Mouse (Mus musculus) lung, embryonic 14.5 days (tissue): Measurements from ENCODE around the gene Sh3pxd2a. TPM values are rescaled to one million over a fixed set of nuclear protein-coding genes. Genes with fewer than 3 reads are reported as not detected.

Experiments
- ATAC-seq: fragments of 200-750 bp; cut with Nextera tagmentation; 2 replicates; pipeline ENCODE4 v1.8.0; 2017; ENCODE audit warnings: mild to moderate bottlenecking, moderate TSS enrichment, moderate library complexity; ENCODE audit not compliant: insufficient read depth
- DNase-seq: peaks from one replicate; pipeline ENCODE4 v3.0.0-alpha.2; 2015
- H3K27ac ChIP-seq: fragments of 300-500 bp; sonication (generic); 2 replicates; pipeline ENCODE4 v1.5.1; 2014; ENCODE audit warnings: low read depth, mild to moderate bottlenecking, moderate library complexity
- H3K27me3 ChIP-seq: fragments of 300-500 bp; sonication (generic); 2 replicates; pipeline ENCODE4 v1.6.1; 2014; ENCODE audit warnings: low read length, control low read depth; ENCODE audit not compliant: insufficient read depth
- H3K36me3 ChIP-seq: fragments of 300-500 bp; sonication (generic); 2 replicates; pipeline ENCODE4 v1.6.1; 2014; ENCODE audit warnings: control low read depth; ENCODE audit not compliant: insufficient read depth
- H3K4me1 ChIP-seq: fragments of 300-500 bp; sonication (generic); 2 replicates; pipeline ENCODE4 v1.6.1; 2014; ENCODE audit warnings: antibody characterized with exemption, control low read depth; ENCODE audit not compliant: insufficient read depth
- H3K4me2 ChIP-seq: fragments of 300-500 bp; sonication (generic); 2 replicates; pipeline ENCODE4 v1.6.1; 2014; ENCODE audit warnings: mild to moderate bottlenecking
- H3K4me3 ChIP-seq: fragments of 300-500 bp; sonication (generic); 2 replicates; pipeline ENCODE4 v1.5.1; 2014; ENCODE audit warnings: low read depth, low read length
- H3K9ac ChIP-seq: fragments of 300-500 bp; sonication (generic); 2 replicates; pipeline ENCODE4 v1.6.1; 2014
- H3K9me3 ChIP-seq: fragments of 300-500 bp; sonication (generic); 2 replicates; pipeline ENCODE4 v1.6.1; 2016; ENCODE audit warnings: low read depth, low read length, control low read depth
- CTCF ChIP-seq: IDR thresholded peaks from 2 replicates; pipeline ENCODE4 v1.5.1; 2016; ENCODE audit warnings: antibody characterized with exemption, low read depth
- WGBS: fragments of 180-500 bp; shearing (Covaris S2); extraction: QIAGEN DNeasy Blood & Tissue Kit; methylation state at CpG from one replicate; pipeline ENCODE4 v1.1.7; 2014; 5-methylcytosine and 5-hydroxymethylcytosine counted together
- polyA plus RNA-seq: library from polyadenylated mRNA; unstranded; fragments of >200 nt; fragmentation: Nextera tagmentation; extraction: Ambion mirVana; gene quantifications from 2 replicates; pipeline ENCODE4 v1.2.1, GENCODE M21; 2014

Sh3pxd2a gene
- polyA plus RNA-seq, 1 experiment from 2014 or later = 12.0 TPM

GRCm38 (mm10) chr19:47339165-47339564 lies 125.0 kb downstream of the Sh3pxd2a start:
- peak overlapping the region; percentile 14; the same call in 1 of the 2 replicates for H3K9ac ChIP-seq
- peaks cover 24% of the 10 kb centered on the region for H3K27me3 ChIP-seq
- peak overlapping the region; percentile 57 for H3K4me2 ChIP-seq
- no peak for ATAC-seq
- no peaks in the 10 kb centered on the region for H3K36me3 ChIP-seq
- no peaks in the 10 kb centered on the region for H3K9me3 ChIP-seq
- WGBS = 3% methylated on average over 17 of the region's 17 CpGs
- H3K4me3 ChIP-seq = 0 out of 2 replicates have a peak overlapping the region, but pooled peaks have one; percentile 18
- H3K4me1 ChIP-seq = peaks cover 23% of the 10 kb centered on the region; the same call in 1 of the 2 replicates
- no peak overlapping the region for H3K27ac ChIP-seq
- peak; percentile 92 for TF ChIP-seq CTCF
- DNase-seq = peak; percentile 94

- Histone ChIP-seq H3K4me3 (0 out of 2 replicates have a peak overlapping the region, but pooled peaks have one; percentile 18), H3K9ac (peak overlapping the region; percentile 14; the same call in 1 of the 2 replicates), H3K36me3 (no peaks in the 10 kb centered on the region), H3K4me2 (peak overlapping the region; percentile 57), H3K9me3 (no peaks in the 10 kb centered on the region), H3K27ac (no peak overlapping the region; the same call in 1 of the 2 replicates), H3K4me1 (peaks cover 20% of the 10 kb centered on the region; the same call in 1 of the 2 replicates), H3K27me3 (peaks cover 18% of the 10 kb centered on the region)
- TF ChIP-seq CTCF = no peak
- WGBS = 34% methylated on average over 24 of the region's 24 CpGs
- ATAC-seq (peak; percentile 48), DNase-seq (no peak)
Measured at GRCm38 (mm10) chr19:47338396-47339164, 125.6 kb downstream of the Sh3pxd2a start.

DNA sequence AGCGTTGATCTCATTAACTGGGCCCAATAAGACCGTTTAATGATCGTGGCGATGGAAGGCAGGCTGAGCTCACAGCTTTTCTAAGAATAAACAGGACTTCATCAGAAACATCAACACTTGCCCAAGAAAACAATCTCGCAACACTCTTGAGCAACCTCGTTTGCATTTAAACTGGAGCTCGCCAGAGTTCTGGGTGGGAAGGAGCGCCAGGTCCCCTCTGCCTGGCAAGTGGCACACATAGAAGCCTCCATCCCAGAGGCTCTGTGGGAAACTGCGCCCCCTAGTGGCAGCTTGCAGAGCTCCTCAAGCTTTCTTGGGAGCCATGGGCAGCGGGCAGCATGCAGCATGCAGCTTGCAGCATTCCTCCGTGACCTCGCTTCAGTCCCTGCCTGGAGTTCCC lies 126.5 kb downstream of the Sh3pxd2a start:
- ATAC-seq (peak; percentile 70), DNase-seq (peak; percentile 98)
- no peaks in the 10 kb centered on the region for H3K36me3 ChIP-seq
- peak overlapping the region; percentile 57 for H3K4me2 ChIP-seq
- peaks cover 10% of the 10 kb centered on the region; the same call in 1 of the 2 replicates for H3K27me3 ChIP-seq
- peaks cover 18% of the 10 kb centered on the region; the same call in 1 of the 2 replicates for H3K4me1 ChIP-seq
- no peaks in the 10 kb centered on the region for H3K9me3 ChIP-seq
- peak; percentile 99 for TF ChIP-seq CTCF
- WGBS = 24% methylated on average over 12 of the region's 12 CpGs
- H3K9ac ChIP-seq = no peak overlapping the region
- no peak overlapping the region; the same call in 1 of the 2 replicates for H3K27ac ChIP-seq
- H3K4me3 ChIP-seq = no peak overlapping the region

- TF ChIP-seq CTCF = no peak
- H3K27me3 ChIP-seq = peaks cover 5% of the 10 kb centered on the region; the same call in 1 of the 2 replicates
- no peak for DNase-seq
- 77% methylated on average over 7 of the region's 7 CpGs for WGBS
- H3K9me3 ChIP-seq = no peaks in the 10 kb centered on the region
- no peak for ATAC-seq
- H3K4me2 ChIP-seq = no peak overlapping the region
- peaks cover 18% of the 10 kb centered on the region; the same call in 1 of the 2 replicates for H3K4me1 ChIP-seq
- no peak overlapping the region for H3K27ac ChIP-seq
- no peak overlapping the region for H3K9ac ChIP-seq
- H3K4me3 ChIP-seq = no peak overlapping the region
- no peaks in the 10 kb centered on the region for H3K36me3 ChIP-seq
Measured at GRCm38 (mm10) chr19:47337191-47337590, 127.0 kb downstream of the Sh3pxd2a start.

DNA sequence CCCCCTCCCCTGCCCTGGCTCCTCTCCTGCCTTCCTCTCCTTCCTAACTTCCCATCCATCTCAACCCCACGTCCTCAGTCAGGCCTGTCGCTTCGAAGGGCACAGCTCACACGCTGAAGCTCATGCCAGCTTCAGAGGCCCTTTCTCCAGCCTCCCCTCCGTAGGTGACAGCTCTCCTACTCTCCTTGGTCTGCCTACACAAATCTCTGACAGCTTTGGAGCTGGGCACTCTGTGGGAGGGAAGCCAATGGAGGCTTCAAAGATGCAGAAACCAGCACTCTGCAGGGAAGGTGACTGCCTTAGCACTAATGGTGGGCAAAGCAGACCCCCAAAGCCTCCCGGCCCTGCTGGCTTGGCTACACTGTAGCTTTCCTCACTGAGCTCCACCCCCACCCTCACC lies 128.9 kb downstream of the Sh3pxd2a start:
- no peak overlapping the region for H3K4me3 ChIP-seq
- H3K4me2 ChIP-seq = no peak overlapping the region
- no peak overlapping the region; the same call in 1 of the 2 replicates for H3K27ac ChIP-seq
- no peak overlapping the region for H3K9ac ChIP-seq
- ATAC-seq = no peak
- H3K9me3 ChIP-seq = no peaks in the 10 kb centered on the region
- no peaks in the 10 kb centered on the region for H3K27me3 ChIP-seq
- H3K36me3 ChIP-seq = no peaks in the 10 kb centered on the region
- no peak for TF ChIP-seq CTCF
- H3K4me1 ChIP-seq = peaks cover 32% of the 10 kb centered on the region; the same call in 1 of the 2 replicates
- DNase-seq = no peak
- WGBS = 35% methylated on average over 6 of the region's 6 CpGs

DNA sequence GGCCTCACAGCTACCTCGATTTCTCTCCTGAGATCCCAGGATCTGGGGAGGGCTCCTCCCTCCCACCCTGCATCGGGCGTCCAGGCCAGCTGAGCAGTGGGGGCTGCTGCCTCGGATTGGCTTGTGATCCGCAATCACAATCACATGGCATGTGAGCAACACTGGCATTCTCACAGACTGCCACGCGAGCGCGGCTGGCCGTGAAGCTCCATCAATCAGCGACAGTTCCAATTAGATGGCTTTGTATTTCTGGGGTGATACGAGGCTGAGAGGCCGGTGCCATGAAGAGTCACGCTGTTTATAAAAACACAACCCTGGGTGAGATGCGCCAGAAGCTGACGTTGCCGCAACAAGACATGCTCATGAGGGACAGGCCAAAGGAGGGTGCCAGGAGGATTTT lies 129.5 kb downstream of the Sh3pxd2a start:
- Histone ChIP-seq H3K9ac (0 out of 2 replicates have a peak overlapping the region, but pooled peaks have one; percentile 9), H3K9me3 (no peaks in the 10 kb centered on the region), H3K4me3 (no peak overlapping the region), H3K4me2 (no peak overlapping the region), H3K36me3 (no peaks in the 10 kb centered on the region), H3K4me1 (peaks cover 33% of the 10 kb centered on the region; the same call in 1 of the 2 replicates), H3K27me3 (no peaks in the 10 kb centered on the region), H3K27ac (no peak overlapping the region)
- 36% methylated on average over 17 of the region's 17 CpGs for WGBS
- ATAC-seq (no peak), DNase-seq (no peak)
- TF ChIP-seq CTCF = no peak

GRCm38 (mm10) chr19:47330743-47331227 lies 133.4 kb downstream of the Sh3pxd2a start:
- Histone ChIP-seq H3K4me2 (peak overlapping the region; percentile 32), H3K27ac (peak overlapping the region; percentile 71), H3K9ac (peak overlapping the region; percentile 7; the same call in 1 of the 2 replicates), H3K27me3 (no peaks in the 10 kb centered on the region), H3K9me3 (no peaks in the 10 kb centered on the region), H3K36me3 (no peaks in the 10 kb centered on the region), H3K4me1 (peaks cover 48% of the 10 kb centered on the region), H3K4me3 (no peak overlapping the region)
- TF ChIP-seq CTCF = no peak
- DNase-seq (peak; percentile 87), ATAC-seq (peak; percentile 84)
- WGBS = 8% methylated on average over 10 of the region's 10 CpGs
